Mouse (Mus musculus): ENCODE measurements around the gene Olfr187. TPM values are rescaled to one million over a fixed set of nuclear protein-coding genes. Genes with fewer than 3 reads are reported as not detected.
"Not testable (repeated sequence)": the region's sequence is repeated elsewhere in the genome, so short reads cannot be mapped to it uniquely, and the experiment has no call there.

Gene Olfr187
- polyA plus RNA-seq (2012; rRNA removed), result not detected in 2 replicates

DNA sequence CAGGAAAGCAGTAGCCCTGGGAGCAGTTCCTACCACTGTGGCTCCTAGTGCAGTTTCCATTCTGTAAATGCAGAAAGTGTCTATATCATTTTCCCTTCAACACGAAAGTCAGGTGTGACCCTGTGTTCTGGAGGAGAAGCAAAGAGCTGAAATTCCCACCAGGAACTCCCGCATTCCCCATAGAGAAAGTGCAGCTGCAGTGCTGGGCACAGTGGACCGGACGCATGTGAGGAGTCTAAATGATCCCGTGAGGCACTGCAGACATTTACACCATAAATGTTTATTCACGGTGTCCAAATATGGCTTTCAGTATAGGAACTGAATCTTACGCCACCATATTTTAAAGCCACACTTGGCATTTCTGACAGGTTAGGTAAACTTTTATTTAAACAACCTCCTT, at the start of gene Olfr187:
Olfr187 (minus strand) TSS at position 58 of the 400 bp plus-strand sequence.
- DNase-seq (ENCODE audit: extremely low spot score in 1 of 2, low spot score in 1 of 2), result no peak

DNA sequence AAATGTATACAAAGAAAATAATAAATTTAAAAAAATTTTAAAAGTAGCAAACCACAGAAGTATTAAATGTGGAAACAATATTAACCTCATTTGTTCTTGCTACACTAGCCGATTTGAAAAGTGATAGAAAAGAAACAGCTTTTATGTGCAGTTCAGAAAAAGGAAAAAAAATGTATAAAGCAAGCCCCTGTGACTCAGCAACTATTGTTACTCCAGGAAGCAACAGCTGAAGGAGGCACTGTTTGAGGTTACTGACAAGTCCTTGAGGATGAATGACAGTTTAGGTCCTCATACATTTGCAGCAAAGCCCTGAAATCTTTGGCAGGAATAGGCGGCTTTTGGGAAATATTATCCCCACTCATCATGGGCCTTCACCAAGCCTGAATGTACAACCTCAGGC, 41.5 kb upstream of the Olfr187 start:
- not testable (repeated sequence) for DNase-seq (ENCODE audit: extremely low spot score in 1 of 2, low spot score in 1 of 2)

DNA sequence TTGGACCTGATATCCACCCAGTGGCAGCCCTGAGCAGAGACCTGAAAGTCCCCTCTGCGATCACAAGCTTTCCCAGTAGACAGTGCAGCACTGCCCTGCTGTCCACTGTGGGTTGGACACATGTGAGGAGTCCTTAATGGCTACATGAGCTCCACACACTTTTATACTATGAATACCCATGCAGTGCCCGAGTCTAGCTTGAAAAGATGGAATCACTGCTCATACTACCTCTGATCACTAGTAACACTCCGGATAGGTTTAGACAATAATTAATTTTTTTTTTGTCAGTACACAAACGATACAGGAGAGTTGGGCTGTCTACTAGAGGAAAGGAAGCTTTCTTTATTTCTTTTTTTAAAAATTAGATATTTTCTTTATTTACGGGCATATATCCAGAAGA, 38.3 kb upstream of the Olfr187 start, which contains the start of gene Olfr190:
Olfr190 (minus strand) TSS at position 101 of the 400 bp plus-strand sequence.
- no peak for DNase-seq (ENCODE audit: extremely low spot score in 1 of 2, low spot score in 1 of 2)

DNA sequence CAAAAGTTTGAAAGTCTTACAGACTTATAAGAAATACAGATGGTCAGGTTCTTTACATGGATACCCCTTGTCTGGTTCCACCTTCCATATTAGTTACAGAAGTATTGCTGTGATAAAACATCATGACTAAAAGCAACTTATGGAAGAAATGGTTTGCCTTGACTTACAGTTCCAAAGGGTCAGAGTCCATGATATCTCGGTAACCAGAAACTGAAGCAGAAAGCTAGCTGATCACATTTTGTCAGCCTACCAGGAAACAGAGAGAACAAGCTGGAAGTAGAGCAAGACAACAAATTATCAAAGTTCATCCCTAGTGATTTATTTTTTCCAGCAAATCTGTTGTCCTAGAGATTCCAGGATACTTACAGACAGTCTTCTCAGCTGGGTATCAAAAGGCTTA, 34.0 kb upstream of the Olfr187 start:
- no peak for DNase-seq (ENCODE audit: extremely low spot score in 1 of 2, low spot score in 1 of 2)

DNA sequence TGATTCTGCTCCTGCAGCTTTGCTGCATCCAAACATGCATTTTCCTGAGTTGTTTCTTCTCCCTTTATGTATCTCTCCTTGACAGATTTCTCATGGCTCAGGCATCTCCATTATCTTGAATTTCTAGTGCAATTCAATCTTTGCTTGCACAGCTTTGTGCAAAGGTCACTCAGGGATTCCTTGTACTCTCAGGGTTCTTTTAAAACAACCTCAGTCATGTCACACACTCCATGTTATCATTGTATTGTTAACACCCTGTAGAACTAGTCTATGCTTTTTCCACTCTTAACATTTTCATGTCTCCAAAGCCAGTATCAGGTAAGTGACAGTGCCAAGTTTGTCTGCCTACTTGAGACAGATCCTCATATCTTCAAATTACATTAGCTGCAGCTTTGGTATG, 32.2 kb upstream of the Olfr187 start:
- DNase-seq (ENCODE audit: extremely low spot score in 1 of 2, low spot score in 1 of 2), result no peak

DNA sequence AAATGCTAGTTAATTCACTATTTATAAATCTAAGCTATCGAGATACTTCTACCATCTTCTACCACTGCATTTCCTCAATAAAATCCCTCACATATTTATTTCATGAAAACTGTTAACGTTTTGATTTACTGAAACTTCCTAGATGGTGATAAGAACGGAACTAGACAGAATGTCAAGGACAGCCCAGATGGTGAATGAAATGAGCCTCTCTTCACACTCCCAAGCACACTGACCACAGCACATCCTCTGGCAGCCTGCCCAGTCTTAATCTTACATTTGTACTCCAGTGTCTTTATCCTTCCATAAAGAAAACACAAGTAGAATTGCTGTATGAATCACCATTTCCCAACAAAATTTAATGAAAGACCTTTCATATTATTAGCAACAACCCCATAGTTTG, 22.8 kb upstream of the Olfr187 start:
- DNase-seq (ENCODE audit: extremely low spot score in 1 of 2, low spot score in 1 of 2), result not testable (repeated sequence)

DNA sequence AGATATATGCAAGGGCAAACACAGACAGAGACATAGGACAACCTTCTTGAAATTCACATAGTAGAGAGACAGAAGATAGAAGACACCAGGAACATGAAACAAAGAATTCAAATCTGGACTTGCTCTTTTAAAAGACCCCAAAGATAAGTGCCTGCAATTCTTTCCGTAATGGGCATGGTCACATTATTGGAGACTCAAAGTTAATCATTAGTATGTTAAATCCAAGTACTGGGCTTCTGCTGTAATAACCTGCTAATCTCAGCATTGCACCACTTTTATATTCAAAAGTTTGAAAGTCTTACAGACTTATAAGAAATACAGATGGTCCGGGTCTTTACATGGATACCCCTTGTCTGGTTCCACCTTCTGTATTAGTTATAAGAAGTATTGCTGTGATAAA, 9.7 kb upstream of the Olfr187 start:
- DNase-seq (ENCODE audit: extremely low spot score in 1 of 2, low spot score in 1 of 2), result not testable (repeated sequence)

DNA sequence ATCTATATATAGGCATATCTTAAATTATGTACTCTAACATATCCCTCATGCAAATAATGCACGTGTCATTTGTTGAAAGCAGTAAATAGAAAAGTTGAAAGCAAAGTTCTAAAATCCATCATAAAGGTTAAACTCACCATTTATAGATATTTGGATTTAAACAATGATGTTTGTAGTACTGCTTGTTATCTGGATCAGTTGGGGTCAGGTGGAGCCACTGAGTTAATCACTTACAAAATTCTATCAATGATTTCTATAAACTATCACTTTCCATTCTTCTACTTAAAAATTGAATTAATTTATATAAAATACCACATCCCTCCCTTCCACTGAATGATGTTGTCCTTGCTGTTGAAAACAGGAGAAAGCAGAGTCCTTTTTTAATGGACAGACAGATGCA, 9.3 kb upstream of the Olfr187 start:
- no peak for DNase-seq (ENCODE audit: extremely low spot score in 1 of 2, low spot score in 1 of 2)

DNA sequence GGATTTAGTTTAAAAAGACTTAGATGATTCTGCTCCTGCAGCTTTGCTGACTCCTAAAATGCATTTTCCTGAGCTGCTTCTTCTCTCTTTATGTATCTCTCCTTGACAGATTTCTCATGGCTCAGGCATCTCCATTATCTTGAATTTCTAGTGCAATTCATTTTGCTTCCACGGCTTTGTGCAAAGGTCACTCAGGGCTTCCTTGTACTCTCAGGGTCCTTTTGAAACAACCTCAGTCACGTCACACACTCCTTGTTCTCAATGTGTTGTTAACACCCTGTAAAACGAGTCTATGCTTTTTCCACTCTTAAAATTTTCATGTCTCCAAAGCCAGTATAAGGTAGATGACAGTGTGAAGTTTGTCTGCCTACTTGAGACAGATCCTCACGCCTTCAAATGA, 8.0 kb upstream of the Olfr187 start:
- no peak for DNase-seq (ENCODE audit: extremely low spot score in 1 of 2, low spot score in 1 of 2)

DNA sequence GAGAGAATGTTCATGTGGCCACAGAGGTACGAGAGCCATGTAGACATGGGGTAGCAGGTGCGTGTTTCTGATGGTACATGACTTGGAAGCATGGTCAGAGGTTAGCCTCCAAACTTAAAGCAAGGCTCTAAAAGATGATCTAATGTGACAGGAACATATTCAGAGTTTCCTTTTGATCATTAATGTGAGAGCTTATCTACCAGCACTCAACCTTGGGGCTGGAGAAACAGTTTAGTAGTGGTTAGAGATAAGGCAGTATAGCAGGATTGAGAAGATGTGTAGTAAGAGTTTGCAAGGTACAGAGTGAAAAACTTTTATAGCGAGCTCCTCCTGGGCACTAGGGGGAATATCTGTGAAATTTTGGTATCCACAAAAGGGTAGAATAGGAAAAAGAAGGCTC, 6.3 kb upstream of the Olfr187 start:
- DNase-seq (ENCODE audit: extremely low spot score in 1 of 2, low spot score in 1 of 2), result no peak

DNA sequence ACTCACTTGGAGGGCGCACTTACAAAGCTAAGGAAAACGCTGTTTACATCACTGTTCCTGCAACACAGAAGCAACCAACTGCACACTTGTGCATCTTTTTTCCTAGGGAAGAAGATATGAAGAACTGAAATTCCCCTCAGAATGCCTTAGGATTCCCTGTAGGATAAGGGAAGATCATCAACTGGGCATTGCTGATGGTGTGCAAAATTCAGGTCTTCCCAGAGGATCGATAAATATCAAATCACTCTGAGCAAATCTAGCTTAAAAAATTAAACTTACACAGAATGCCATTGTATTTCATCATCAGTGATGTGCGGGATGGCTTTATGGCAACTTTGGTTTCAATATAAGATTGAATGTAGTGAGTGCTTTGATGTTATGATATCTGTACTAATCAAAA, 9.4 kb downstream of the Olfr187 start, which contains the start of gene Olfr186:
Olfr186 (minus strand) TSS at position 101 of the 400 bp plus-strand sequence.
- DNase-seq (ENCODE audit: extremely low spot score in 1 of 2, low spot score in 1 of 2), result no peak

DNA sequence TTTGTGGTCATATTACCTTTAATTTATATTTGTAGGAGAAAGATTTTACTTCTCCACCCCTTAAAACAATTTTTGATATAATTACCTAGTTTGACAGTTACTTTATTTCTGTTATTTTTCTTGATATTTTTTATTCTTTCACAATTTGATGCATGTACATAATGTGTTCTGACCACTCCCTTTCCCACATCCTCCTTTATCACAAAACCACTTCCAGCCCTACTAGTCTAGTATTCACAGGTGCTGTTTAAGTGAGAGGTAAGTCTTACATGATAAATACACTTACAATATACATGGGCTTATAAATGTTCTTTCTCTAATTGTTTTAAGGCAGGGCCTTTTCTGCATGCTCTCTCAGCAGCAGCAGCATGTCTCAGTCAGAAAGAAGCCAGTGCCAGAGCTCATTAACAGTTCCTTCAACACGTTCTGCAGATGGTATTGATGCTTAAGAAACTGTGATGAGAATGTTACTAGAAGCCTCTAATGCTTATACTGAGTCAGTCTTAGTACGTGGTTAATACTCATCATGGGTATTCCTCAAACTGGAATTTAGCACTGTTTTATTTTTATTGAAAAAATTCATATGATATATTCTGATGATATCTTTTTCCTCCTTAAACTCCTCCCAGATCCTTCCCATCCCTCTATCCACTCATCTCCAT, 26.1 kb downstream of the Olfr187 start:
- DNase-seq (ENCODE audit: extremely low spot score in 1 of 2, low spot score in 1 of 2), result no peak

DNA sequence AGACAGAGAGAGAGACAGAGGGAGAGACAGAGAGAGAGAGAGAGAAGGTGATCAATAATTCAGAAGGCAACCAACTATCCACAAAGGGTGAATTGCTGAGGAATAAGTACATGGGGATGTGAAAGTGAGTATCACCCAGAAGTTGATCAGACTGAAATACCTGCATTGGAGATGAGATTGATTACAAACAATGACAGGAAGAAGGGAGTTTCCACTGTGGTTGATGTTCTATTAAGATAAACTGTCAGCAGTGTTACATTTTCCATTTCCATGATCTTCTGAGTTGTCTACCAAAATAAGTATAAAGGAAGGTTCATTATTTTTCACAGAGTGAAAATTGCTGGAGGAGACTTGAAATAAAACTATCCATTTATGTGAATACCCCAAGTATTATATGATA, 32.4 kb downstream of the Olfr187 start:
- DNase-seq (ENCODE audit: extremely low spot score in 1 of 2, low spot score in 1 of 2), result no peak

DNA sequence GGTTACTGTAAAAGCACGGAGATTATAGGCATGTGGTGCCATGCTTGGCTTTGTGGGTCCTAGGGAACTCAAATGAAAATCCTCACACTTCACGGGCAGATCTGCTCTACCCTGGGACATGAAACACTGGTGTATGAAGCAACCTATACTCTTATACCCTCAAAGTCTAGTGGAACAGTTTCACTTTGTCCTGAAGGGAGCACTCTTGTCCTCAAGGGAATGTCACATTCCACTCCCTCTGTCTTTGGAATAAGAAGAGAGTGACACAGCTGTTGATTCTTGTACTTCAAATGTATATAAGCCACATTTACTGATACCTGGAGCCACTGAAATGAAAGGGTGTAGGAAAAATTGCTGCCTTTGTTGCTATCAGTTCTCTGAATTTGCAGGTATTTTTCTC, 44.5 kb downstream of the Olfr187 start, which contains the start of gene Olfr183:
Olfr183 (plus strand) TSS at position 301 of the 400 bp plus-strand sequence.
- no peak for DNase-seq (ENCODE audit: extremely low spot score in 1 of 2, low spot score in 1 of 2)

Other genes with a start within 250 kb of the Olfr187 start
- not detected in 2 replicates for gene Olfr173, start 239.5 kb downstream of the Olfr187 start, polyA plus RNA-seq (2012; rRNA removed)
- gene Olfr175-ps1, start 213.0 kb downstream of the Olfr187 start, polyA plus RNA-seq (2012; rRNA removed), result not detected in 2 replicates
- not detected in 2 replicates for gene Olfr177, start 165.0 kb downstream of the Olfr187 start, polyA plus RNA-seq (2012; rRNA removed)
- gene Olfr178, start 147.7 kb downstream of the Olfr187 start, polyA plus RNA-seq (2012; rRNA removed), result not detected in 2 replicates
- not detected in 2 replicates for gene Olfr181, start 111.0 kb downstream of the Olfr187 start, polyA plus RNA-seq (2012; rRNA removed)
- gene Olfr180, start 110.4 kb downstream of the Olfr187 start, polyA plus RNA-seq (2012; rRNA removed), result not detected in 2 replicates
- not detected in 2 replicates for gene Olfr183, start 44.4 kb downstream of the Olfr187 start, polyA plus RNA-seq (2012; rRNA removed)
- gene Olfr186, start 9.5 kb downstream of the Olfr187 start, polyA plus RNA-seq (2012; rRNA removed), result 0.06 TPM in 1 of 2 replicates, not detected in the other
- not detected in 2 replicates for gene Olfr190, start 38.2 kb upstream of the Olfr187 start, polyA plus RNA-seq (2012; rRNA removed)
- gene Olfr191, start 50.1 kb upstream of the Olfr187 start, polyA plus RNA-seq (2012; rRNA removed), result not detected in 2 replicates
- not detected in 2 replicates for gene Olfr193, start 72.1 kb upstream of the Olfr187 start, polyA plus RNA-seq (2012; rRNA removed)
- gene Olfr194, start 81.3 kb upstream of the Olfr187 start, polyA plus RNA-seq (2012; rRNA removed), result not detected in 2 replicates
- gene Olfr195, start 107.3 kb upstream of the Olfr187 start, polyA plus RNA-seq (2012; rRNA removed), result not detected in 2 replicates
- not detected in 2 replicates for gene Olfr196, start 130.7 kb upstream of the Olfr187 start, polyA plus RNA-seq (2012; rRNA removed)
- not detected in 2 replicates for gene Olfr198, start 163.8 kb upstream of the Olfr187 start, polyA plus RNA-seq (2012; rRNA removed)
- not detected in 2 replicates for gene Olfr199, start 180.0 kb upstream of the Olfr187 start, polyA plus RNA-seq (2012; rRNA removed)
- not detected in 2 replicates for gene Olfr201, start 232.9 kb upstream of the Olfr187 start, polyA plus RNA-seq (2012; rRNA removed)
- gene Olfr202, start 247.0 kb upstream of the Olfr187 start, polyA plus RNA-seq (2012; rRNA removed), result not detected in 2 replicates

All from frontal cortex, adult 2 months (tissue).